ENCODE assay signal across 16 mouse cellular contexts in the genomic region with DNA sequence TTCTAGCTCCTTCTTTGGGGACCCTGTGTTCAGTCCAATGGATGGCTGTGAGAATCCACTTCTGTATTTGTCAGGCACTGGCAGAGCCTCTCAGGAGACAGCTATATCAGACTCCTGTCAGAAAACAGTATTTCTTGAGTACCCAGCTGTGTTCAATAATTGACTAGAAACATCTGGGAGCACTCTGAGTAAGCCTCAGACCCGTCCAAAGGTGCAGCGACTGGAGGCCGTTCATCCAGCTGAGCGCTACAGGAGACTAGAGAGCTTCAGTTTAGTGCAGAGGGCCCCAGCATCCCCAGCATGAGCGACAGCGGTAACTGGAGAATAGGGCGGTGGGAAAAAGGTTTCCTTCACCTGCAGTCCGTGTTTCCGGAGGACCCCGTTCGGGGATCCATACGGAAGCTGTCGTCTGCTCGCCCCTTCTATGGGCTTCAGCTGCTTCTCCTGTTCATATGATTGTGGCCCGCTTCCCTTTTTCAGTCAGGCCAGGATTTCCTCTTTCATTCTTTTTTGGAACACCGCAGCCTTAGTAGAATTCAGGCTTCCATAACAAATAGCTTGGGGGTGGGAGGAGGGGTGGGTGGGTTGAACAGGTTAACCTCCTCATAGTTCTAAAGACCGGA. TPM values are rescaled to one million over a fixed set of nuclear protein-coding genes. Genes with fewer than 3 reads are reported as not detected.
DNase-seq lines count a peak whose midpoint lies in the region; ATAC-seq and TF ChIP-seq lines count a peak whose summit lies in the region.
"Had no signal": no experiment of that assay in that cellular context is flagged by ENCODE, and none has a peak within 500 bp of the region (broad histone marks: within the 10 kb centered on the region; RNA-seq: fewer than 3 reads in every experiment).

No protein-coding gene starts in this region.

- no peak for ATAC-seq in hindbrain, embryonic 12.5 days (ENCODE audit: low FRiP score)
- no peak for ATAC-seq in hindbrain, embryonic 13.5 days (ENCODE audit: low FRiP score)
- peak; percentile 53 for ATAC-seq in granulocyte monocyte progenitor cell, adult 5-6 weeks (replicated peaks; ENCODE audit: poor library complexity, severe bottlenecking)
- ATAC-seq: forebrain, embryonic 15.5 days had no signal

- no peaks in the 10 kb centered on the region for H3K9me3 ChIP-seq in hindbrain, embryonic 12.5 days (replicated peaks)
- H3K9me3 ChIP-seq in hindbrain, embryonic 13.5 days: no peaks in the 10 kb centered on the region
- H3K9me3 ChIP-seq: forebrain, embryonic 15.5 days; G1E; midbrain, embryonic 12.5 days had no signal

- 0 out of 2 replicates have a peak overlapping the region, but pooled peaks have one; percentile 6 for H3K4me2 ChIP-seq in hindbrain, embryonic 12.5 days (replicated peaks)
- no peak overlapping the region for H3K4me2 ChIP-seq in hindbrain, embryonic 13.5 days
- H3K4me2 ChIP-seq: forebrain, embryonic 15.5 days; midbrain, embryonic 12.5 days had no signal

- no peak for TF ChIP-seq CTCF in cerebellum, adult 2 months (IDR thresholded peaks at IDR 0.05; ENCODE audit: borderline replicate concordance, insufficient read depth, low read depth, low read length)

- H3K9ac ChIP-seq in hindbrain, embryonic 12.5 days: no peak overlapping the region
- no peak overlapping the region for H3K9ac ChIP-seq in hindbrain, embryonic 13.5 days
- H3K9ac ChIP-seq: forebrain, embryonic 15.5 days; midbrain, embryonic 12.5 days had no signal

- peaks cover 3% of the 10 kb centered on the region; the same call in 1 of the 2 replicates for H3K4me1 ChIP-seq in hindbrain, embryonic 12.5 days
- no peaks in the 10 kb centered on the region; the same call in 1 of the 2 replicates for H3K4me1 ChIP-seq in hindbrain, embryonic 13.5 days (replicated peaks)
- H3K4me1 ChIP-seq in brown adipose tissue, adult 24 weeks (ENCODE audit: control insufficient read depth, insufficient read depth, insufficient read length, low read length): peaks cover 9% of the 10 kb centered on the region; the same call in 1 of the 2 replicates
- H3K4me1 ChIP-seq in cerebellum, adult 2 months (ENCODE audit: control insufficient read depth, insufficient read depth, low read length): no peaks in the 10 kb centered on the region
- H3K4me1 ChIP-seq: forebrain, embryonic 15.5 days had no signal

- H3K36me3 ChIP-seq in hindbrain, embryonic 12.5 days: no peaks in the 10 kb centered on the region
- no peaks in the 10 kb centered on the region for H3K36me3 ChIP-seq in hindbrain, embryonic 13.5 days
- no peaks in the 10 kb centered on the region for H3K36me3 ChIP-seq in macrophage (ENCODE audit: inconsistent target)
- H3K36me3 ChIP-seq: forebrain, embryonic 15.5 days; G1E; midbrain, embryonic 12.5 days had no signal

- no peak overlapping the region for H3K27ac ChIP-seq in hindbrain, embryonic 12.5 days
- no peak overlapping the region for H3K27ac ChIP-seq in hindbrain, embryonic 13.5 days
- 0 out of 2 replicates have a peak overlapping the region, but pooled peaks have one; percentile 38 for H3K27ac ChIP-seq in brown adipose tissue, adult 24 weeks (replicated peaks; ENCODE audit: low read depth, low read length)
- H3K27ac ChIP-seq in macrophage: peak overlapping the region; percentile 47; the same call in 1 of the 2 replicates
- no peak overlapping the region for H3K27ac ChIP-seq in cerebellum, adult 2 months (ENCODE audit: insufficient read depth, low read length)
- H3K27ac ChIP-seq: forebrain, embryonic 15.5 days; midbrain, embryonic 12.5 days had no signal

- WGBS in hindbrain, embryonic 12.5 days: 37% methylated on average over 17 of the region's 17 CpGs
- WGBS in hindbrain, embryonic 13.5 days: 35% methylated on average over 17 of the region's 17 CpGs
- WGBS in macrophage (ENCODE audit: missing documents): 5% methylated on average over 16 of the region's 17 CpGs
- WGBS in cerebellum, adult 2 months: 47% methylated on average over 17 of the region's 17 CpGs

- H3K79me2 ChIP-seq in macrophage (ENCODE audit: inconsistent target): no peaks in the 10 kb centered on the region

- TF ChIP-seq POLR2A in cerebellum, adult 2 months (IDR thresholded peaks at IDR 0.05; ENCODE audit: borderline replicate concordance, insufficient read depth, low read length): no peak

- no peak for DNase-seq in right cerebral cortex, adult 2 months (ENCODE audit: low spot score in 2 of 2)
- DNase-seq in cerebellum, adult 2 months: no peak
- DNase-seq: cerebellum, adult 8-10 months; gastrocnemius, postnatal 36 days; kidney, adult 18-20 months; lung, adult 2 months; retina, postnatal 1 day; thymus, adult 2 months had no signal

- no peaks in the 10 kb centered on the region for H3K27me3 ChIP-seq in hindbrain, embryonic 12.5 days
- no peaks in the 10 kb centered on the region for H3K27me3 ChIP-seq in hindbrain, embryonic 13.5 days
- H3K27me3 ChIP-seq in cerebellum, adult 2 months (ENCODE audit: control insufficient read depth, insufficient read depth, low read length): no peaks in the 10 kb centered on the region
- H3K27me3 ChIP-seq: forebrain, embryonic 15.5 days; midbrain, embryonic 12.5 days had no signal

- no peak overlapping the region for H3K4me3 ChIP-seq in hindbrain, embryonic 12.5 days
- H3K4me3 ChIP-seq in hindbrain, embryonic 13.5 days: no peak overlapping the region
- no peak overlapping the region for H3K4me3 ChIP-seq in brown adipose tissue, adult 24 weeks (ENCODE audit: insufficient read depth, low read depth, low read length)
- no peak overlapping the region for H3K4me3 ChIP-seq in macrophage (ENCODE audit: inconsistent target)
- H3K4me3 ChIP-seq in cerebellum, adult 2 months (replicated peaks; ENCODE audit: insufficient read depth, low read depth, low read length): no peak overlapping the region
- H3K4me3 ChIP-seq: forebrain, embryonic 15.5 days; midbrain, embryonic 12.5 days had no signal

RNA-seq across cellular contexts. Expression of gene Slamf9, which starts 24.2 kb away (rescaled TPM):
- 0.27 and 0.40 TPM in 2 replicates for polyA plus RNA-seq in hindbrain, embryonic 12.5 days (2016; fragmentation: Nextera tagmentation; extraction: Ambion mirVana)
- 0.34 TPM in 1 of 2 replicates, not detected in the other for polyA plus RNA-seq in hindbrain, embryonic 13.5 days (2015; fragmentation: Nextera tagmentation; extraction: Ambion mirVana)
- 3.5 and 4.5 TPM in 2 replicates for polyA plus RNA-seq in brown adipose tissue, adult 24 weeks (2012; ENCODE audit: insufficient read depth, insufficient read length, missing spikeins)
- not detected in 2 replicates for total RNA-seq in granulocyte monocyte progenitor cell, adult 5-6 weeks (2014; fragmentation: Nextera tagmentation)
- total RNA-seq in granulocyte monocyte progenitor cell, adult 5-6 weeks (2017): 0.26 TPM in 1 of 2 replicates, not detected in the other
- 10 to 100 TPM in 13 of 26 experiments, 1 to 10 TPM in 9, under 1 TPM in 3, not detected in 1; 0.66 to 36.6 (median 11.8) TPM for total RNA-seq in macrophage (2018; cell fraction: chromatin; rRNA removed)
- 100 to 1,000 TPM in 12 of 26 experiments, 10 to 100 TPM in 2, 1 to 10 TPM in 12; 5.5 to 152 (median 54.7) TPM for total RNA-seq in macrophage (2018; cell fraction: cytosol; rRNA removed)
- 100 to 1,000 TPM in 5 of 26 experiments, 10 to 100 TPM in 10, 1 to 10 TPM in 11; 2.9 to 213 (median 40.5) TPM for total RNA-seq in macrophage (2018; cell fraction: nucleus; rRNA removed)
- polyA plus RNA-seq in macrophage (2018): 8.4 to 43.7 TPM (median 12.1 TPM) in 3 replicates
- polyA plus RNA-seq in cerebellum, adult 2 months (2012; rRNA removed): 0.74 and 0.87 TPM in 2 replicates
- total RNA-seq: G1E had no signal
- polyA plus RNA-seq: forebrain, embryonic 15.5 days; G1E had no signal

RNA-seq across cellular contexts. Expression of gene Igsf9, which starts 30.6 kb away (rescaled TPM):
- polyA plus RNA-seq in hindbrain, embryonic 12.5 days (2016; fragmentation: Nextera tagmentation; extraction: Ambion mirVana): 69.9 and 82.2 TPM in 2 replicates
- polyA plus RNA-seq in hindbrain, embryonic 13.5 days (2015; fragmentation: Nextera tagmentation; extraction: Ambion mirVana): 57.4 and 62.6 TPM in 2 replicates
- polyA plus RNA-seq in brown adipose tissue, adult 24 weeks (2012; ENCODE audit: insufficient read depth, insufficient read length, missing spikeins): 0.96 TPM in 1 of 2 replicates, not detected in the other
- not detected in 2 replicates for total RNA-seq in granulocyte monocyte progenitor cell, adult 5-6 weeks (2014; fragmentation: Nextera tagmentation)
- not detected in 2 replicates for total RNA-seq in granulocyte monocyte progenitor cell, adult 5-6 weeks (2017)
- 10 to 100 TPM in 14 of 26 experiments, 1 to 10 TPM in 12; 3.3 to 66.1 (median 16.9) TPM for total RNA-seq in macrophage (2018; cell fraction: chromatin; rRNA removed)
- total RNA-seq in macrophage (2018; cell fraction: cytosol; rRNA removed): 1 to 10 TPM in 15 of 26 experiments, under 1 TPM in 11; 0.43 to 3.6 (median 1.3) TPM
- total RNA-seq in macrophage (2018; cell fraction: nucleus; rRNA removed): 10 to 100 TPM in 15 of 26 experiments, 1 to 10 TPM in 11; 3.2 to 47.9 (median 14.3) TPM
- 0.24 to 1.5 TPM (median 0.64 TPM) in 3 replicates for polyA plus RNA-seq in macrophage (2018)
- 1.9 and 2.2 TPM in 2 replicates for polyA plus RNA-seq in cerebellum, adult 2 months (2012; rRNA removed)
- polyA plus RNA-seq: G1E had no signal

RNA-seq across cellular contexts. Expression of gene Tagln2, which starts 48.9 kb away (rescaled TPM):
- 53.2 and 64.5 TPM in 2 replicates for polyA plus RNA-seq in hindbrain, embryonic 12.5 days (2016; fragmentation: Nextera tagmentation; extraction: Ambion mirVana)
- polyA plus RNA-seq in hindbrain, embryonic 13.5 days (2015; fragmentation: Nextera tagmentation; extraction: Ambion mirVana): 67.8 and 72.3 TPM in 2 replicates
- 26.2 and 29.3 TPM in 2 replicates for polyA plus RNA-seq in brown adipose tissue, adult 24 weeks (2012; ENCODE audit: insufficient read depth, insufficient read length, missing spikeins)
- total RNA-seq in granulocyte monocyte progenitor cell, adult 5-6 weeks (2014; fragmentation: Nextera tagmentation): 629 and 731 TPM in 2 replicates
- 281 and 350 TPM in 2 replicates for total RNA-seq in granulocyte monocyte progenitor cell, adult 5-6 weeks (2017)
- 100 to 1,000 TPM in 13 of 26 experiments, 10 to 100 TPM in 13; 30.9 to 294 (median 104) TPM for total RNA-seq in macrophage (2018; cell fraction: chromatin; rRNA removed)
- 100 to 1,000 TPM; 222 to 636 (median 285) TPM for total RNA-seq in macrophage (2018; cell fraction: cytosol; rRNA removed)
- 100 to 1,000 TPM in 23 of 26 experiments, 10 to 100 TPM in 3; 72.7 to 364 (median 181) TPM for total RNA-seq in macrophage (2018; cell fraction: nucleus; rRNA removed)
- 178 to 475 TPM (median 441 TPM) in 3 replicates for polyA plus RNA-seq in macrophage (2018)
- 12.9 and 13.0 TPM in 2 replicates for polyA plus RNA-seq in cerebellum, adult 2 months (2012; rRNA removed)

Comparison
In these comparisons a context has a peak if more than half of its experiments do, and no peak if none do; other contexts are left out.
1. H3K27ac ChIP-seq: peak in brown adipose tissue, adult 24 weeks (single experiment) and macrophage (single experiment); none in hindbrain, embryonic 12.5 days (single experiment), hindbrain, embryonic 13.5 days (single experiment) and cerebellum, adult 2 months (single experiment).
2. RNA of gene Igsf9, which starts 30.6 kb away (polyA plus RNA-seq): 69.9 to 82.2 TPM in hindbrain, embryonic 12.5 days and 57.4 to 62.6 TPM in hindbrain, embryonic 13.5 days; 1.9 to 2.2 TPM in cerebellum, adult 2 months, 0.96 TPM in brown adipose tissue, adult 24 weeks and 0.24 to 1.5 TPM in macrophage; every median in the first group is over 10 times any median in the second.